In the genomic region with DNA sequence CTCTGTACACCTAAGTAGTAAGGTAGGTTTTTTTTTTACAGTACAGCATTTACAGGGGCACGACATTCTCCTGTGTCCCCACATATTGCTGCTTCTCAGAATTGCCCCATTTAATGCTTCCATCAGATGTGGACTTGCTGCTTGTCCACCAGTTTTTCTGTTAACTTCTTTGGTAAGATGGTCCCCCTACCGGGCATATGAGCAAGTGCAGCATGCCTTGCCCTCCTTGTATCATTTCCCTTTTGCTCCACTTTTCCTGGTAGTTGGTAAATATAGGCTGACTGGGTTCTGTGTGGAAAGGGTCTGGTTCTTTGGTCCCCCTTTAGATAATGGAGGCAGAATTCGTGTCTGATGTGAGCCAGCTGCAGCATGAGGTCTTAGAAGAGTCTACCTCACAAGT, we compare ENCODE assay signal across 10 mouse cellular contexts. TPM values are rescaled to one million over a fixed set of nuclear protein-coding genes. Genes with fewer than 3 reads are reported as not detected.
DNase-seq lines count a peak whose midpoint lies in the region; ATAC-seq and TF ChIP-seq lines count a peak whose summit lies in the region.
"Had no signal": no experiment of that assay in that cellular context is flagged by ENCODE, and none has a peak within 500 bp of the region (broad histone marks: within the 10 kb centered on the region; RNA-seq: fewer than 3 reads in every experiment).

No protein-coding gene starts in this region.

- H3K36me3 ChIP-seq in limb, embryonic 14.5 days (ENCODE audit: control insufficient read depth, insufficient read depth, low read length): 0 out of 2 replicates have a peak, but pooled peaks cover 11% of the 10 kb centered on the region

- no peaks in the 10 kb centered on the region for H3K4me1 ChIP-seq in limb, embryonic 14.5 days (ENCODE audit: control insufficient read depth, insufficient read depth, low read length)

- H3K9ac ChIP-seq in limb, embryonic 14.5 days (ENCODE audit: low read depth, low read length, severe bottlenecking): no peak overlapping the region
- H3K9ac ChIP-seq: heart, embryonic 13.5 days had no signal

- no peaks in the 10 kb centered on the region for H3K27me3 ChIP-seq in limb, embryonic 14.5 days (ENCODE audit: control insufficient read depth, insufficient read depth, low read length)

- no peak overlapping the region for H3K4me2 ChIP-seq in limb, embryonic 14.5 days (replicated peaks; ENCODE audit: low read depth, low read length, severe bottlenecking)
- H3K4me2 ChIP-seq: heart, embryonic 13.5 days had no signal

- H3K9me3 ChIP-seq in limb, embryonic 14.5 days (ENCODE audit: control insufficient read depth, low read length): no peaks in the 10 kb centered on the region
- H3K9me3 ChIP-seq: heart, embryonic 13.5 days had no signal

- no peak overlapping the region for H3K27ac ChIP-seq in limb, embryonic 14.5 days (replicated peaks; ENCODE audit: low read depth, low read length)
- H3K27ac ChIP-seq: heart, embryonic 13.5 days had no signal

- no peak for ATAC-seq in limb, embryonic 14.5 days (ENCODE audit: low FRiP score, low read depth)

- TF ChIP-seq POLR2A in limb, embryonic 14.5 days (IDR thresholded peaks at IDR 0.05; ENCODE audit: borderline replicate concordance, extremely low read depth, insufficient read depth, insufficient read length): no peak

- WGBS in limb, embryonic 14.5 days: 2% methylated on average over 3 of the region's 3 CpGs

- DNase-seq in cerebellum, postnatal 10 days: peak; percentile 62 to 69
- no peak for DNase-seq in cerebellum, adult 11 months
- peak; percentile 20 for DNase-seq in ovary, postnatal 36 days (ENCODE audit: low spot score)
- no peak for DNase-seq in ovary, postnatal 10 days (ENCODE audit: low spot score)
- DNase-seq in cerebellum, postnatal 25 days: peak; percentile 34 to 56
- DNase-seq in kidney, adult 8-10 months: peak; percentile 57 to 69
- DNase-seq in limb, embryonic 14.5 days (ENCODE audit: low spot score): peak; percentile 61
- DNase-seq in thymus, postnatal 14 days: peak; percentile 31

- H3K4me3 ChIP-seq in limb, embryonic 14.5 days (replicated peaks; ENCODE audit: low read length): no peak overlapping the region
- H3K4me3 ChIP-seq: heart, embryonic 13.5 days; myocyte had no signal

RNA-seq across cellular contexts. Expression of gene Gpat2, which starts 5.2 kb away (rescaled TPM):
- 0.31 and 0.37 TPM in 2 replicates for polyA plus RNA-seq in limb, embryonic 14.5 days (2012; rRNA removed)
- 0.14 and 0.39 TPM in 2 replicates for polyA plus RNA-seq in limb, embryonic 14.5 days (2014; fragmentation: Nextera tagmentation; extraction: Ambion mirVana)
- polyA plus RNA-seq: myocyte had no signal

RNA-seq across cellular contexts. Expression of gene Fahd2a, which starts 14.1 kb away (rescaled TPM):
- polyA plus RNA-seq in limb, embryonic 14.5 days (2012; rRNA removed): 14.6 and 22.2 TPM in 2 replicates
- 20.8 and 24.9 TPM in 2 replicates for polyA plus RNA-seq in limb, embryonic 14.5 days (2014; fragmentation: Nextera tagmentation; extraction: Ambion mirVana)

Comparison
In these comparisons a context has a peak if more than half of its experiments do, and no peak if none do; other contexts are left out.
1. DNase-seq: peak in cerebellum, postnatal 10 days (2 of 2), ovary, postnatal 36 days (single experiment), cerebellum, postnatal 25 days (2 of 2), kidney, adult 8-10 months (2 of 2), limb, embryonic 14.5 days (single experiment) and thymus, postnatal 14 days (single experiment); none in cerebellum, adult 11 months (single experiment) and ovary, postnatal 10 days (single experiment).